Mouse (Mus musculus): ENCODE measurements around the gene Ms4a4c. TPM values are rescaled to one million over a fixed set of nuclear protein-coding genes. Genes with fewer than 3 reads are reported as not detected.
"Not testable (repeated sequence)": the region's sequence is repeated elsewhere in the genome, so short reads cannot be mapped to it uniquely, and the experiment has no call there.

Gene Ms4a4c
- polyA plus RNA-seq, 1 experiment: not detected

- no peak for TF ChIP-seq CEBPB (IDR thresholded peaks at IDR 0.05; ENCODE audit: low read depth)
- no peak for TF ChIP-seq MAX (IDR thresholded peaks at IDR 0.05)
- TF ChIP-seq CTCF (IDR thresholded peaks at IDR 0.05; ENCODE audit: control insufficient read depth, insufficient read depth, insufficient read length): no peak
- no peak for TF ChIP-seq USF1 (IDR thresholded peaks at IDR 0.05; ENCODE audit: low read depth)
- no peak for TF ChIP-seq MYOD1 (IDR thresholded peaks at IDR 0.05; ENCODE audit: control insufficient read depth, insufficient read length, low read depth)
- TF ChIP-seq FOSL1 (IDR thresholded peaks at IDR 0.05; ENCODE audit: insufficient read depth, low read length, poor library complexity, severe bottlenecking): no peak
- TF ChIP-seq MYOG (IDR thresholded peaks at IDR 0.05; ENCODE audit: control insufficient read depth, extremely low read depth, insufficient read length): no peak
- no peaks in the 10 kb centered on the region for H3K79me3 ChIP-seq (ENCODE audit: low read depth)
- H3K36me3 ChIP-seq (ENCODE audit: control insufficient read depth, insufficient read depth): no peaks in the 10 kb centered on the region
- no peaks in the 10 kb centered on the region for H3K27me3 ChIP-seq (ENCODE audit: control insufficient read depth, insufficient read depth, insufficient read length)
- no peak overlapping the region for H3ac ChIP-seq (ENCODE audit: control insufficient read depth, insufficient read length, low read depth)
- H3K4me3 ChIP-seq (ENCODE audit: insufficient read depth, poor library complexity, severe bottlenecking): no peak overlapping the region
- no peaks in the 10 kb centered on the region for H3K79me2 ChIP-seq (ENCODE audit: control insufficient read depth, insufficient read depth)
These were observed 4.0 kb downstream of the Ms4a4c start for GRCm38 (mm10) chr19:11408591-11408990.

GRCm38 (mm10) chr19:11411640-11412039 lies 7.1 kb downstream of the Ms4a4c start:
- Histone ChIP-seq H3K79me3 (ENCODE audit: low read depth) (no peaks in the 10 kb centered on the region), H3ac (ENCODE audit: control insufficient read depth, insufficient read length, low read depth) (no peak overlapping the region), H3K79me2 (ENCODE audit: control insufficient read depth, insufficient read depth) (no peaks in the 10 kb centered on the region), H3K27me3 (ENCODE audit: control insufficient read depth, insufficient read depth, insufficient read length) (no peaks in the 10 kb centered on the region), H3K4me3 (ENCODE audit: insufficient read depth, poor library complexity, severe bottlenecking) (no peak overlapping the region), H3K36me3 (ENCODE audit: control insufficient read depth, insufficient read depth) (no peaks in the 10 kb centered on the region)
- TF ChIP-seq CTCF (IDR thresholded peaks at IDR 0.05; ENCODE audit: control insufficient read depth, insufficient read depth, insufficient read length): no peak
- TF ChIP-seq MYOG (IDR thresholded peaks at IDR 0.05; ENCODE audit: control insufficient read depth, extremely low read depth, insufficient read length): no peak
- TF ChIP-seq FOSL1 (IDR thresholded peaks at IDR 0.05; ENCODE audit: insufficient read depth, low read length, poor library complexity, severe bottlenecking): no peak
- no peak for TF ChIP-seq USF1 (IDR thresholded peaks at IDR 0.05; ENCODE audit: low read depth)
- no peak for TF ChIP-seq MYOD1 (IDR thresholded peaks at IDR 0.05; ENCODE audit: control insufficient read depth, insufficient read length, low read depth)
- no peak for TF ChIP-seq CEBPB (IDR thresholded peaks at IDR 0.05; ENCODE audit: low read depth)
- no peak for TF ChIP-seq MAX (IDR thresholded peaks at IDR 0.05)

GRCm38 (mm10) chr19:11414084-11414483 lies 9.5 kb downstream of the Ms4a4c start:
- H3K27me3 ChIP-seq (ENCODE audit: control insufficient read depth, insufficient read depth, insufficient read length): no peaks in the 10 kb centered on the region
- no peaks in the 10 kb centered on the region for H3K79me3 ChIP-seq (ENCODE audit: low read depth)
- no peaks in the 10 kb centered on the region for H3K79me2 ChIP-seq (ENCODE audit: control insufficient read depth, insufficient read depth)

GRCm38 (mm10) chr19:11415581-11415980 lies 11.0 kb downstream of the Ms4a4c start:
- Histone ChIP-seq H3K79me3 (ENCODE audit: low read depth) (no peaks in the 10 kb centered on the region), H3K36me3 (ENCODE audit: control insufficient read depth, insufficient read depth) (no peaks in the 10 kb centered on the region), H3K79me2 (ENCODE audit: control insufficient read depth, insufficient read depth) (no peaks in the 10 kb centered on the region), H3ac (ENCODE audit: control insufficient read depth, insufficient read length, low read depth) (no peak overlapping the region), H3K4me3 (ENCODE audit: insufficient read depth, poor library complexity, severe bottlenecking) (no peak overlapping the region), H3K27me3 (ENCODE audit: control insufficient read depth, insufficient read depth, insufficient read length) (no peaks in the 10 kb centered on the region)
- no peak for TF ChIP-seq CTCF (IDR thresholded peaks at IDR 0.05; ENCODE audit: control insufficient read depth, insufficient read depth, insufficient read length)
- TF ChIP-seq MYOG (IDR thresholded peaks at IDR 0.05; ENCODE audit: control insufficient read depth, extremely low read depth, insufficient read length): no peak
- no peak for TF ChIP-seq FOSL1 (IDR thresholded peaks at IDR 0.05; ENCODE audit: insufficient read depth, low read length, poor library complexity, severe bottlenecking)
- TF ChIP-seq MAX (IDR thresholded peaks at IDR 0.05): no peak
- TF ChIP-seq MYOD1 (IDR thresholded peaks at IDR 0.05; ENCODE audit: control insufficient read depth, insufficient read length, low read depth): no peak
- TF ChIP-seq USF1 (IDR thresholded peaks at IDR 0.05; ENCODE audit: low read depth): no peak
- TF ChIP-seq CEBPB (IDR thresholded peaks at IDR 0.05; ENCODE audit: low read depth): no peak

More at GRCm38 (mm10) chr19:11414084-11414483, 9.5 kb downstream of the Ms4a4c start:
- TF ChIP-seq CTCF (IDR thresholded peaks at IDR 0.05; ENCODE audit: control insufficient read depth, insufficient read depth, insufficient read length): no peak
- no peak for TF ChIP-seq FOSL1 (IDR thresholded peaks at IDR 0.05; ENCODE audit: insufficient read depth, low read length, poor library complexity, severe bottlenecking)
- TF ChIP-seq USF1 (IDR thresholded peaks at IDR 0.05; ENCODE audit: low read depth): no peak
- no peak for TF ChIP-seq MYOD1 (IDR thresholded peaks at IDR 0.05; ENCODE audit: control insufficient read depth, insufficient read length, low read depth)
- TF ChIP-seq CEBPB (IDR thresholded peaks at IDR 0.05; ENCODE audit: low read depth): no peak
- no peak for TF ChIP-seq MYOG (IDR thresholded peaks at IDR 0.05; ENCODE audit: control insufficient read depth, extremely low read depth, insufficient read length)
- no peak for TF ChIP-seq MAX (IDR thresholded peaks at IDR 0.05)
- Histone ChIP-seq H3ac (ENCODE audit: control insufficient read depth, insufficient read length, low read depth) (no peak overlapping the region), H3K4me3 (ENCODE audit: insufficient read depth, poor library complexity, severe bottlenecking) (no peak overlapping the region), H3K36me3 (ENCODE audit: control insufficient read depth, insufficient read depth) (no peaks in the 10 kb centered on the region)

- not testable (repeated sequence) for H3K4me3 ChIP-seq (ENCODE audit: insufficient read depth, poor library complexity, severe bottlenecking); H3K79me2 ChIP-seq (ENCODE audit: control insufficient read depth, insufficient read depth); H3ac ChIP-seq (ENCODE audit: control insufficient read depth, insufficient read length, low read depth); H3K36me3 ChIP-seq (ENCODE audit: control insufficient read depth, insufficient read depth); H3K27me3 ChIP-seq (ENCODE audit: control insufficient read depth, insufficient read depth, insufficient read length); H3K79me3 ChIP-seq (ENCODE audit: low read depth)
These were observed 14.3 kb downstream of the Ms4a4c start for GRCm38 (mm10) chr19:11418865-11419264.

GRCm38 (mm10) chr19:11431209-11431608 lies 26.6 kb downstream of the Ms4a4c start:
- not testable (repeated sequence) for H3K27me3 ChIP-seq (ENCODE audit: control insufficient read depth, insufficient read depth, insufficient read length); H3ac ChIP-seq (ENCODE audit: control insufficient read depth, insufficient read length, low read depth); H3K79me3 ChIP-seq (ENCODE audit: low read depth); H3K4me3 ChIP-seq (ENCODE audit: insufficient read depth, poor library complexity, severe bottlenecking); H3K36me3 ChIP-seq (ENCODE audit: control insufficient read depth, insufficient read depth); H3K79me2 ChIP-seq (ENCODE audit: control insufficient read depth, insufficient read depth)

Measured in C2C12 (cell line).